Mouse (Mus musculus) bone marrow macrophage, adult 2 months (primary cell): ENCODE data around the gene Kdm1b.

Experiments
- CTCF ChIP-seq: IDR thresholded peaks from 2 replicates; pipeline ENCODE4 v1.5.1; 2012; ENCODE audit warnings: low read depth, mild to moderate bottlenecking, low read length, moderate library complexity
- POLR2A ChIP-seq: IDR thresholded peaks from 2 replicates; pipeline ENCODE4 v1.6.1; 2012; ENCODE audit warnings: mild to moderate bottlenecking, low read depth, low read length, borderline replicate concordance

GRCm38 (mm10) chr13:47104856-47105541 lies 61.7 kb downstream of the Kdm1b start:
- TF ChIP-seq CTCF: no peak
- TF ChIP-seq POLR2A: no peak
